27 mouse cellular contexts compared by ENCODE assay signal in the genomic region with DNA sequence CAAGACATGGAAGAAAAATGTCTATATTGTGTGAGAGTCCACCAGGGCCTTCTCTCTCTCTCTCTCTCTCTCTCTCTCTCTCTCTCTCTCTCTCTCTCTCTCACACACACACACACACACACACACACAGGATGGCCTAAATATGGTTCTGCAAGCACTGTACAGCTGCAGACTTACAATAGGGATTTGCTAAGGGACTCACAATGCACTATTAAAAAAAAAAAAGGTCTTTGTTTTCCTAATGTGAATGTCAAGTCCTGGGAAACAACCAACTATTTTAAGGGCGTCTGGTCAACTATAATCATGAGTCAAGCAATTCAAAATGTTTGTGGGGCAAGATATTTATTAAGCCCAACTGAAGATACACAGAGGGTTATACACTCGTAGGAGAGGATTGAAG.
DNase-seq lines count a peak whose midpoint lies in the region; ATAC-seq lines count a peak whose summit lies in the region.
"Had no signal": no experiment of that assay in that cellular context is flagged by ENCODE, and none has a peak within 500 bp of the region (broad histone marks: within the 10 kb centered on the region; RNA-seq: fewer than 3 reads in every experiment).

No protein-coding gene starts in this region.

- no peaks in the 10 kb centered on the region for H3K27me3 ChIP-seq in heart, embryonic 16.5 days (ENCODE audit: control insufficient read depth, insufficient read depth, low read length)
- no peaks in the 10 kb centered on the region for H3K27me3 ChIP-seq in lung, embryonic 15.5 days
- H3K27me3 ChIP-seq: embryonic facial prominence, embryonic 12.5 days; hindbrain, embryonic 13.5 days; limb, embryonic 12.5 days; liver, embryonic 15.5 days; megakaryocyte, embryonic 14.5 days; midbrain, embryonic 12.5 days; neural tube, embryonic 12.5 days had no signal

- intact Hi-C loops in heart, postnatal 36 days (cut with DNase I): no loop called here

- no peak for ATAC-seq in heart, embryonic 16.5 days (replicated peaks; ENCODE audit: extremely low read depth, insufficient read depth, low FRiP score)
- no peak for ATAC-seq in lung, embryonic 15.5 days (ENCODE audit: borderline replicate concordance, extremely low read depth, low FRiP score, low TSS enrichment)
- ATAC-seq: activated CD4-positive, CD25-positive, alpha-beta regulatory T cell, adult 4 months; forebrain, embryonic 14.5 days had no signal

- H3K36me3 ChIP-seq in heart, embryonic 16.5 days (ENCODE audit: control insufficient read depth, insufficient read depth): no peaks in the 10 kb centered on the region
- H3K36me3 ChIP-seq in lung, embryonic 15.5 days: peaks cover 7% of the 10 kb centered on the region; the same call in 1 of the 2 replicates
- H3K36me3 ChIP-seq: embryonic facial prominence, embryonic 12.5 days; liver, embryonic 15.5 days had no signal

- no peak overlapping the region for H3K4me2 ChIP-seq in heart, embryonic 16.5 days (ENCODE audit: low read depth, low read length)
- H3K4me2 ChIP-seq in lung, embryonic 15.5 days: no peak overlapping the region
- H3K4me2 ChIP-seq: embryonic facial prominence, embryonic 12.5 days; hindbrain, embryonic 13.5 days; limb, embryonic 12.5 days; liver, embryonic 15.5 days; midbrain, embryonic 12.5 days; neural tube, embryonic 12.5 days had no signal

- WGBS in heart, embryonic 16.5 days: 62% methylated on average over 2 of the region's 2 CpGs
- WGBS in lung, embryonic 15.5 days: 47% methylated on average over 2 of the region's 2 CpGs

- H3K27ac ChIP-seq in heart, embryonic 16.5 days (ENCODE audit: low read length): peak overlapping the region; percentile 72
- peak overlapping the region; percentile 71 for H3K27ac ChIP-seq in lung, embryonic 15.5 days
- H3K27ac ChIP-seq in brown adipose tissue, adult 24 weeks (replicated peaks; ENCODE audit: low read depth, low read length): peak overlapping the region; percentile 70
- H3K27ac ChIP-seq: embryonic facial prominence, embryonic 12.5 days; hindbrain, embryonic 13.5 days; layer of hippocampus, adult 2 months; left cerebral cortex, adult 2 months; liver, embryonic 15.5 days; midbrain, embryonic 12.5 days; neural tube, embryonic 12.5 days had no signal

- H3K9ac ChIP-seq in heart, embryonic 16.5 days (ENCODE audit: low read length): no peak overlapping the region
- H3K9ac ChIP-seq in lung, embryonic 15.5 days: no peak overlapping the region
- H3K9ac ChIP-seq: embryonic facial prominence, embryonic 12.5 days; hindbrain, embryonic 13.5 days; limb, embryonic 12.5 days; liver, embryonic 15.5 days; midbrain, embryonic 12.5 days; neural tube, embryonic 12.5 days had no signal

- H3K4me1 ChIP-seq in heart, embryonic 16.5 days (ENCODE audit: control insufficient read depth, insufficient read depth, low read length): 0 out of 2 replicates have a peak, but pooled peaks cover 3% of the 10 kb centered on the region
- H3K4me1 ChIP-seq in lung, embryonic 15.5 days: peaks cover 13% of the 10 kb centered on the region
- peaks cover 18% of the 10 kb centered on the region; the same call in 1 of the 2 replicates for H3K4me1 ChIP-seq in brown adipose tissue, adult 24 weeks (ENCODE audit: control insufficient read depth, insufficient read depth, insufficient read length, low read length)
- H3K4me1 ChIP-seq: limb, embryonic 12.5 days; liver, embryonic 15.5 days; neural tube, embryonic 12.5 days had no signal

- H3K4me3 ChIP-seq in heart, embryonic 16.5 days (ENCODE audit: low read length): no peak overlapping the region
- H3K4me3 ChIP-seq in lung, embryonic 15.5 days: no peak overlapping the region
- no peak overlapping the region for H3K4me3 ChIP-seq in brown adipose tissue, adult 24 weeks (ENCODE audit: insufficient read depth, low read depth, low read length)
- H3K4me3 ChIP-seq: embryonic facial prominence, embryonic 12.5 days; hindbrain, embryonic 13.5 days; layer of hippocampus, adult 2 months; left cerebral cortex, adult 2 months; limb, embryonic 12.5 days; liver, embryonic 15.5 days; megakaryocyte, embryonic 14.5 days; midbrain, embryonic 12.5 days; myocyte; neural tube, embryonic 12.5 days had no signal

- DNase-seq in heart, postnatal 36 days: no peak
- DNase-seq in lung, postnatal 25 days (ENCODE audit: low spot score): no peak
- DNase-seq in adipocyte (ENCODE audit: low spot score): peak; percentile 37
- DNase-seq: adrenal gland, adult 8-10 months; B cell, adult 2 months; cerebellum, adult 11 months; cerebellum, adult 9-11 months; embryo, embryonic 11 days; gastrocnemius, postnatal 36 days; heart, postnatal 14 days; kidney, postnatal 36 days; thymus, postnatal 4 days had no signal

- no peaks in the 10 kb centered on the region for H3K9me3 ChIP-seq in heart, embryonic 16.5 days (replicated peaks; ENCODE audit: control insufficient read depth, low read length)
- no peaks in the 10 kb centered on the region for H3K9me3 ChIP-seq in lung, embryonic 15.5 days
- H3K9me3 ChIP-seq: embryonic facial prominence, embryonic 12.5 days; hindbrain, embryonic 13.5 days; limb, embryonic 12.5 days; liver, embryonic 15.5 days; megakaryocyte, embryonic 14.5 days; midbrain, embryonic 12.5 days; neural tube, embryonic 12.5 days had no signal
